Mouse (Mus musculus) kidney, embryonic 16.5 days (tissue): ENCODE results near the gene Fam205c. TPM values are rescaled to one million over a fixed set of nuclear protein-coding genes. Genes with fewer than 3 reads are reported as not detected.
"Not testable (repeated sequence)": the region's sequence is repeated elsewhere in the genome, so short reads cannot be mapped to it uniquely, and the experiment has no call there.

Experiments used
- ATAC-seq: fragments of 200-750 bp; cut with Nextera tagmentation; 2 replicates; pipeline ENCODE4 v1.8.0; 2017; ENCODE audit warnings: moderate TSS enrichment; ENCODE audit not compliant: low FRiP score, low TSS enrichment
- H3K27ac ChIP-seq: fragments of 300-500 bp; sonication (generic); 2 replicates; pipeline ENCODE4 v1.5.1; 2014; ENCODE audit warnings: low read length
- H3K27me3 ChIP-seq: fragments of 300-500 bp; sonication (generic); 2 replicates; pipeline ENCODE4 v1.6.1; 2014; ENCODE audit warnings: low read length, control low read depth, mixed read lengths; ENCODE audit not compliant: insufficient read depth
- H3K36me3 ChIP-seq: fragments of 300-500 bp; sonication (generic); 2 replicates; pipeline ENCODE4 v1.6.1; 2014; ENCODE audit warnings: low read length, control low read depth, mixed read lengths; ENCODE audit not compliant: insufficient read depth
- H3K4me1 ChIP-seq: fragments of 300-500 bp; sonication (generic); 2 replicates; pipeline ENCODE4 v1.6.1; 2014; ENCODE audit warnings: low read length, control low read depth, mixed read lengths; ENCODE audit not compliant: insufficient read depth
- H3K4me2 ChIP-seq: fragments of 300-500 bp; sonication (generic); replicated peaks from 2 replicates; pipeline ENCODE4 v1.6.1; 2014; ENCODE audit warnings: low read depth, low read length
- H3K4me3 ChIP-seq: fragments of 300-500 bp; sonication (generic); 2 replicates; pipeline ENCODE4 v1.5.1; 2014; ENCODE audit warnings: mild to moderate bottlenecking, low read length
- H3K9ac ChIP-seq: fragments of 300-500 bp; sonication (generic); replicated peaks from 2 replicates; pipeline ENCODE4 v1.6.1; 2014; ENCODE audit warnings: low read length
- H3K9me3 ChIP-seq: fragments of 300-500 bp; sonication (generic); 2 replicates; pipeline ENCODE4 v1.6.1; 2016; ENCODE audit warnings: low read length, control low read depth
- WGBS: fragments of 180-500 bp; shearing (Covaris S2); extraction: QIAGEN DNeasy Blood & Tissue Kit; methylation state at CpG from one replicate; pipeline ENCODE4 v1.1.7; 2014; 5-methylcytosine and 5-hydroxymethylcytosine counted together
- polyA plus RNA-seq: library from polyadenylated mRNA; unstranded; fragments of >200 nt; fragmentation: Nextera tagmentation; extraction: Ambion mirVana; gene quantifications from 2 replicates; pipeline ENCODE4 v1.2.1, GENCODE M21; 2015

Fam205c gene
- polyA plus RNA-seq, 1 experiment from 2014 or later = 0.17 TPM

GRCm38 (mm10) chr4:42880677-42880948 lies 6.6 kb upstream of the Fam205c start:
- no peaks in the 10 kb centered on the region for H3K36me3 ChIP-seq
- no peak overlapping the region for H3K4me2 ChIP-seq
- WGBS = 57% methylated on average over 1 of the region's 1 CpGs
- H3K27me3 ChIP-seq = no peaks in the 10 kb centered on the region
- ATAC-seq = no peak
- H3K9me3 ChIP-seq = no peaks in the 10 kb centered on the region
- H3K9ac ChIP-seq = no peak overlapping the region
- no peak overlapping the region for H3K27ac ChIP-seq
- no peak overlapping the region for H3K4me3 ChIP-seq
- H3K4me1 ChIP-seq = no peaks in the 10 kb centered on the region

- Histone ChIP-seq H3K36me3 (no peaks in the 10 kb centered on the region), H3K9ac (no peak overlapping the region), H3K27me3 (no peaks in the 10 kb centered on the region), H3K9me3 (no peaks in the 10 kb centered on the region), H3K4me3 (no peak overlapping the region), H3K27ac (no peak overlapping the region), H3K4me2 (no peak overlapping the region), H3K4me1 (no peaks in the 10 kb centered on the region)
- ATAC-seq = no peak
- 79% methylated on average over 16 of the region's 16 CpGs for WGBS
Measured at GRCm38 (mm10) chr4:42879829-42880676, 6.0 kb upstream of the Fam205c start.

GRCm38 (mm10) chr4:42877657-42878056 lies 3.6 kb upstream of the Fam205c start:
- Histone ChIP-seq H3K9ac (no peak overlapping the region), H3K36me3 (no peaks in the 10 kb centered on the region)
- no peak for ATAC-seq

GRCm38 (mm10) chr4:42876586-42877291 lies 2.7 kb upstream of the Fam205c start:
- H3K4me3 ChIP-seq = no peak overlapping the region
- H3K4me2 ChIP-seq = no peak overlapping the region
- no peaks in the 10 kb centered on the region for H3K9me3 ChIP-seq
- 29% methylated on average over 5 of the region's 5 CpGs for WGBS
- no peaks in the 10 kb centered on the region for H3K4me1 ChIP-seq
- peak; percentile 67 for ATAC-seq
- no peak overlapping the region for H3K27ac ChIP-seq
- no peak overlapping the region for H3K9ac ChIP-seq
- H3K36me3 ChIP-seq = no peaks in the 10 kb centered on the region
- no peaks in the 10 kb centered on the region for H3K27me3 ChIP-seq

More at GRCm38 (mm10) chr4:42877657-42878056, 3.6 kb upstream of the Fam205c start:
- H3K9me3 ChIP-seq = no peaks in the 10 kb centered on the region
- H3K4me3 ChIP-seq = no peak overlapping the region
- no peak overlapping the region for H3K4me2 ChIP-seq
- WGBS = 73% methylated on average over 2 of the region's 2 CpGs
- H3K27me3 ChIP-seq = no peaks in the 10 kb centered on the region
- no peaks in the 10 kb centered on the region for H3K4me1 ChIP-seq
- H3K27ac ChIP-seq = no peak overlapping the region

- Histone ChIP-seq H3K36me3 (no peaks in the 10 kb centered on the region), H3K27ac (no peak overlapping the region), H3K9ac (no peak overlapping the region), H3K4me2 (no peak overlapping the region), H3K4me3 (no peak overlapping the region), H3K9me3 (no peaks in the 10 kb centered on the region), H3K4me1 (no peaks in the 10 kb centered on the region), H3K27me3 (no peaks in the 10 kb centered on the region)
- 69% methylated on average over 16 of the region's 16 CpGs for WGBS
- no peak for ATAC-seq
Measured at GRCm38 (mm10) chr4:42872746-42873435, 1.1 kb downstream of the Fam205c start.

GRCm38 (mm10) chr4:42872151-42872550 lies 1.9 kb downstream of the Fam205c start:
- no peaks in the 10 kb centered on the region for H3K4me1 ChIP-seq
- H3K27ac ChIP-seq = no peak overlapping the region
- H3K9me3 ChIP-seq = no peaks in the 10 kb centered on the region
- no peak overlapping the region for H3K4me3 ChIP-seq
- WGBS = 89% methylated on average over 7 of the region's 7 CpGs
- no peak for ATAC-seq
- no peak overlapping the region for H3K9ac ChIP-seq
- H3K4me2 ChIP-seq = no peak overlapping the region
- H3K27me3 ChIP-seq = no peaks in the 10 kb centered on the region
- H3K36me3 ChIP-seq = no peaks in the 10 kb centered on the region

- no peaks in the 10 kb centered on the region for H3K4me1 ChIP-seq
- WGBS = 77% methylated on average over 5 of the region's 5 CpGs
- no peak for ATAC-seq
Measured at GRCm38 (mm10) chr4:42870748-42871147, 3.3 kb downstream of the Fam205c start.

GRCm38 (mm10) chr4:42868193-42868592 lies 5.8 kb downstream of the Fam205c start:
- Histone ChIP-seq H3K27me3 (no peaks in the 10 kb centered on the region), H3K27ac (no peak overlapping the region), H3K9ac (no peak overlapping the region), H3K4me1 (no peaks in the 10 kb centered on the region), H3K36me3 (no peaks in the 10 kb centered on the region), H3K4me2 (no peak overlapping the region), H3K9me3 (no peaks in the 10 kb centered on the region), H3K4me3 (no peak overlapping the region)
- WGBS = 86% methylated on average over 5 of the region's 5 CpGs
- ATAC-seq = no peak

More at GRCm38 (mm10) chr4:42870748-42871147, 3.3 kb downstream of the Fam205c start:
- H3K9ac ChIP-seq = no peak overlapping the region
- H3K9me3 ChIP-seq = no peaks in the 10 kb centered on the region
- H3K36me3 ChIP-seq = no peaks in the 10 kb centered on the region
- H3K27ac ChIP-seq = no peak overlapping the region
- no peak overlapping the region for H3K4me3 ChIP-seq
- no peak overlapping the region for H3K4me2 ChIP-seq
- no peaks in the 10 kb centered on the region for H3K27me3 ChIP-seq

- no peak overlapping the region for H3K9ac ChIP-seq
- H3K36me3 ChIP-seq = no peaks in the 10 kb centered on the region
- no peaks in the 10 kb centered on the region for H3K4me1 ChIP-seq
- 68% methylated on average over 3 of the region's 3 CpGs for WGBS
- no peaks in the 10 kb centered on the region for H3K9me3 ChIP-seq
- no peak overlapping the region for H3K4me3 ChIP-seq
- no peak for ATAC-seq
- H3K27me3 ChIP-seq = no peaks in the 10 kb centered on the region
- H3K27ac ChIP-seq = no peak overlapping the region
- no peak overlapping the region for H3K4me2 ChIP-seq
Measured at GRCm38 (mm10) chr4:42867390-42867789, 6.6 kb downstream of the Fam205c start.

- WGBS = 89% methylated on average over 4 of the region's 5 CpGs
- not testable (repeated sequence) for ATAC-seq, H3K9me3 ChIP-seq
Measured at GRCm38 (mm10) chr4:42863487-42863886, 10.5 kb downstream of the Fam205c start.

More at GRCm38 (mm10) chr4:42863487-42863886, 10.5 kb downstream of the Fam205c start:
- H3K27me3 ChIP-seq, H3K4me1 ChIP-seq, H3K36me3 ChIP-seq, H3K9ac ChIP-seq, H3K4me2 ChIP-seq, H3K4me3 ChIP-seq, H3K27ac ChIP-seq: not testable (repeated sequence)
